Mouse (Mus musculus) layer of hippocampus, adult 9-10 months (tissue): Measurements from ENCODE around the gene Nepn.

ENCODE experiments used
- DNase-seq: peaks from one replicate; pipeline ENCODE4 v3.0.0; 2022; ENCODE audit warnings: low spot score

Nepn gene

GRCm38 (mm10) chr10:52405160-52405559 lies 16.4 kb downstream of the Nepn start:
- no peak for DNase-seq

DNA sequence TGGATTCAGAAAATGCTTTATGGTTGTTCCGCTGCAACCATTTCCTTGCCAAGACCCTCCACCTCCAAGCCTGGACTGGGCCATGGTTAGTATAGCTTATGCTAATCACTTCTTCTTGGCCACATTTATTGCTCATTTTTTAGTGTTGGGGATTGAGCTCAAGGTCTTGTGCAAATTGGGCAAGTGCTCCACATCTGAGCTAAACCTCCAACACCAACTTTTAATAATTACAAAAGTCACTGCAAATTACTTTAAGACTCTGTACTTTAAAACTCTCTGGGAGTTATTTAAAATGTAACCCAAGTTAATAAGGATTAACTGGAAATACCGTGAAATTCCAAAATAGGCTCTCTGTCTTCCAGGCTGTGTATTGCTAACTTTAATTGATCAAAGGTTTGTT lies 18.8 kb downstream of the Nepn start:
- DNase-seq: no peak

- DNase-seq: no peak
Measured at GRCm38 (mm10) chr10:52415020-52415419, 26.2 kb downstream of the Nepn start.

DNA sequence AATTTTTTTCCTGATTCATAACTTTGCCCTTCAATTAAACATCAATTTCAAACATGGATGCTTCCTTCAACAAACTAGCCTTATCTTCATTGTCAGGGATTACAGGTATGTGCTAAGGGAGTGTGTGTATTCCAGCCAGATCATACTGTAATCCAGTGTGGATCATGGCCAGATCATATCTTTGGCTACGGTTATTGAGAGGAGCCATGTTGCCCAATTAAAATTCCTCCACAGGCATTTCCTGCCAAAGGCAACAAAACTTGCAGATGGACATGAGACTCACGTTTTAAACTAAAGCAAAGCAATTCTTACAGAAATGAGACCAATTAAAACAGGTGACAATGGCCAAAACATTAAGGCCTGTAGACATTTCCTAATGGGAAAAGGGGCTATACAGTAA lies 27.7 kb downstream of the Nepn start:
- no peak for DNase-seq

GRCm38 (mm10) chr10:52417299-52417997 lies 28.7 kb downstream of the Nepn start, which contains the start of gene Nus1:
Nus1 (plus strand) TSS chr10:52417547.
- DNase-seq: peak; percentile 92

GRCm38 (mm10) chr10:52417998-52418860 lies 29.5 kb downstream of the Nepn start:
- DNase-seq: no peak

DNA sequence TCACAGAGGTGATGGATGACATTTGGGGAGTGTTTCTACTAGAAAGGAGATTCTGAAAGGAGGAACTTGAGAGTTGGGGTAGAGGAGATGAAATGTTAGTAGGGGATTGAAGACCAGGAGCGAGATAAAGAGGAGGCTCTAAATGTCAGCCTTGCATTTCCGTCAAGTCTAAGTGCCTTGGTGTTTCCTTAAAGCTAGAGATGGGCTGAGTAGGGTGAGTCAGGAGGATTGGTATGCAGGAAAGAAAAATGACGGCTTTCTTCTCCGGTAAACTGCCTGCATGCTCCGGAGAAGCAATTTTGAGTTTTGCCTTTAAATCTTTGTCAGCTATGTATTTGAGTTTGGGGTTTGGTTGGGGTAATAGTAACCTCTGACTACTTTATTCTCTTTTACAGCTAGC lies 30.2 kb downstream of the Nepn start:
- no peak for DNase-seq

DNA sequence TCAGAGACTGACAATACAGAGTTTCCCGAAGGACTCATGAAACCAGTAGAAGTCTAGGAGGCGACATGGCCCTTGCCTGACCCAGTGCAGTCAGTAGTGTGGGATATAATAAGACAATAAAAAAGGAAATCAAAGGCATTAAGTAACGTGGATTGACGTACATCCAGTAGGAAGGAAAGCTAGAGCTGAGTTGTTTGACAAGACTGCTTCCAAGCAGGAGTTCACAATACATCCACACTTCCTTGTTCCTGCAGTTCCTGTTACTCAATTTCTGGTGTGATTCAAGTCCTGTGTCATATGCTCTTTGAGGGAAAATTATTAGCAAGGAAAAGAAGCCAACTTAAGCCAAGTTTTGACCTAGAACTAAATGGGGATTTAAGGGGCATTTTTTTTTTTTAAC lies 30.6 kb downstream of the Nepn start:
- DNase-seq: no peak

DNA sequence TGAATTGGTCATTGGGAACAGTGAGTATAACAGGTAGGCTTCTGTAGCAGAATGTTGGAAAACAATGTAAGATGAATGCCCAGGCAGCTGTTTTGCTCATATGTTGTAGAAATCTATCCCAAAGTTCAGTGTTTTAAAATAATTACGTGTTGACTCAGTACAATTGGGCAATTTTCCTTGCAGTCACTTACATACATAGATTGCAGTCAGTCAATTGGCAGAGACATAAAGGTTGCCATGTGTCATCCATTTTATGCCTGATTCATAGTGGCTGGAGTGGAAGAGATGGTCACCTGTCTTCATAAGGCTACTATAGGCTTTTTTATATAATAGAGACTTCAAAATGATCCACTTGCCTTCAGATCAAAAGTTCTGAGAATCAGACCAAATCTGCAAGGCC lies 31.8 kb downstream of the Nepn start:
- no peak for DNase-seq

DNA sequence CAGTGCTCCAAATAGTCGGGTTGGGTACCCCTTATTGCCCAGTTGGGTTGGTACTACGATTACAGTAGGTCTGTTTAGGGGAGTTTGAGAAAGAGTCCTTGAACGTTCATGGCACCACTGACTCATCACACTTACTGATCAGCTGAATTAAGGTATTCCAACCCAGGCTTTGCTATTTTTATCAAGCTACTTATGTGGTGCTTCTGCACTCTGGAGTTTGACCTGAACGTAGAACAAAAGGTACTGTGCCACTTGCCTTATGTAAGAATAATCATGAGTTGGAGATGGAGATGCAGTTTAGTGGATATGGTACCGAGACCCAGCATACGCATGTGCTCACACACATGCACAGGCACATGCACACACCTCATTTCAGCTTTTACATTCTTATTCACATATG lies 32.9 kb downstream of the Nepn start:
- DNase-seq: no peak

- no peak for DNase-seq
Measured at GRCm38 (mm10) chr10:52423097-52423496, 34.3 kb downstream of the Nepn start.

DNA sequence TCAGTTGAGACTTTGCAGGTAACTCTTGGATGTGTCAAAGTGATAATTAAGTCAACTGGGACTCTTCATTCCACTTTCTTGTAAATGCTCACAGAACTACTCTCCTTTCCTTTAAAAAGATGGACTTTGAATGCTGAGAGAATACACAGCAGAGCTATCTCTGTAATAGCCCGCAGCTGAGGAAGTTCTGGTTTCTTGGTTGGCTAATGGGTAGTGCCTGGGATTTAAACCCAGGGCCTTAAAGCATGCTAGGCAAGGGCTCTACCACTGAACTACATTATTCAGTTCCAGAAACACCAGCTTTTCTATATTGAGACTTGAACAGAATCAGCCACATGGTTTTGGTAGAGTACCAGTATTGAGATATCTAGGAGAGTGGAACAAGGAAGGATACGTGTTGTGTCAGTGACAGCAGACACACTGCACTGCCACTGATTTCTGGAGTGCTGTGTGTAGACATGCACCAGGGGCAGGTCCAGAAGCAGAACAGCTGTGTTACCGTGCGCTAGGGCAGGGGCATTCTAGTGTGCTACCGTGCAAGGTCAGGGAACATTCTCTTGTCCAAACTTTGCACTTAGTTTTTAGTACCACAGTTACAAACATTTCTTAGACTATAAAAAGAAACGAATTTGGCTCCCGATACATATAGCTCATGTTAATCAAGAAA lies 37.7 kb downstream of the Nepn start:
- DNase-seq: no peak

GRCm38 (mm10) chr10:52427634-52428415 lies 39.1 kb downstream of the Nepn start:
- DNase-seq: no peak

- no peak for DNase-seq
Measured at GRCm38 (mm10) chr10:52430953-52431352, 42.2 kb downstream of the Nepn start.

GRCm38 (mm10) chr10:52434836-52435235 lies 46.1 kb downstream of the Nepn start:
- no peak for DNase-seq
